Mouse (Mus musculus) MEL (cell line): ENCODE measurements at regions not wholly inside any gene's neighbourhood (a gene's known extent, or its start where the extent isn't known, plus 50 kb on each side); places are given as distances from the start of the nearest gene placed in this dataset.
A peak's percentile ranks its signal among the peaks of the same experiment; 100 is the strongest.

Source experiments
- DNase-seq: peaks from one replicate; pipeline ENCODE4 v3.0.0; 2011; ENCODE audit warnings: low read depth, low spot score
- H3K27ac ChIP-seq: 2 replicates; pipeline ENCODE4 v1.5.1; 2012; ENCODE audit warnings: low read depth, mild to moderate bottlenecking, control low read depth, low read length, moderate library complexity; ENCODE audit not compliant: control insufficient read depth
- H3K27me3 ChIP-seq, 2 experiments: fragments of 150-350 bp in 1 of 2; sonication (generic) in 1 of 2; 2 replicates each; pipeline ENCODE4 v1.6.1; 2012; ENCODE audit warnings: low read length in 2 of 2, mild to moderate bottlenecking in 2 of 2, improper control_type of control experiment in 1 of 2, moderate library complexity in 1 of 2; ENCODE audit not compliant: insufficient read depth in 2 of 2, control insufficient read depth in 1 of 2
- H3K36me3 ChIP-seq, 2 experiments: 2 replicates each; pipeline ENCODE4 v1.6.1; 2012 to 2014; ENCODE audit warnings: low read length in 2 of 2, improper control_type of control experiment in 1 of 2, inconsistent platforms in 1 of 2, mild to moderate bottlenecking in 1 of 2; ENCODE audit not compliant: insufficient read depth in 2 of 2, control insufficient read depth in 1 of 2
- H3K4me1 ChIP-seq, 2 experiments: fragments of 150-350 bp in 1 of 2; sonication (generic) in 1 of 2; 2 replicates each; pipeline ENCODE4 v1.6.1; 2012; ENCODE audit warnings: low read length in 2 of 2, improper control_type of control experiment in 1 of 2, mild to moderate bottlenecking in 1 of 2; ENCODE audit not compliant: insufficient read depth in 2 of 2, control insufficient read depth in 1 of 2
- H3K4me3 ChIP-seq, 2 experiments: fragments of 150-350 bp in 1 of 2; sonication (generic) in 1 of 2; 2 replicates each; pipeline ENCODE4 v1.5.1; 2012; ENCODE audit warnings: low read depth in 2 of 2, low read length in 2 of 2, mild to moderate bottlenecking in 2 of 2, moderate library complexity in 2 of 2, control low read depth in 1 of 2, improper control_type of control experiment in 1 of 2; ENCODE audit not compliant: control insufficient read depth in 1 of 2, insufficient read depth in 1 of 2
- H3K79me2 ChIP-seq: 2 replicates; pipeline ENCODE4 v1.6.1; 2012; ENCODE audit warnings: mild to moderate bottlenecking, low read length, moderate library complexity; ENCODE audit not compliant: control insufficient read depth, poor library complexity, insufficient read depth
- H3K9ac ChIP-seq: 2 replicates; pipeline ENCODE4 v1.6.1; 2012; ENCODE audit warnings: low read depth, mild to moderate bottlenecking, control low read depth, low read length, moderate library complexity; ENCODE audit not compliant: control insufficient read depth, poor library complexity, severe bottlenecking
- H3K9me3 ChIP-seq: fragments of 150-350 bp; sonication (generic); replicated peaks from 2 replicates; pipeline ENCODE4 v1.6.1; 2012; ENCODE audit warnings: mild to moderate bottlenecking, low read length, improper control_type of control experiment, moderate library complexity; ENCODE audit not compliant: insufficient read depth
- CHD2 ChIP-seq: IDR thresholded peaks from 2 replicates; pipeline ENCODE4 v1.6.1; 2011; ENCODE audit warnings: low read length, improper control_type of control experiment
- CTCF ChIP-seq, 3 experiments: IDR thresholded peaks in 2 of 3; conservative IDR thresholded peaks in 1 of 3; 2 replicates each; pipeline ENCODE4 v1.5.1; 2011 to 2012; ENCODE audit warnings: low read length in 3 of 3, low read depth in 2 of 3, mild to moderate bottlenecking in 2 of 3, improper control_type of control experiment in 1 of 3, inconsistent platforms in 1 of 3, mixed read lengths in 1 of 3, moderate library complexity in 1 of 3; ENCODE audit not compliant: control insufficient read depth in 1 of 3, insufficient read depth in 1 of 3, poor library complexity in 1 of 3, severe bottlenecking in 1 of 3
- E2F4 ChIP-seq: IDR thresholded peaks from 2 replicates; pipeline ENCODE4 v1.6.1; 2011; ENCODE audit warnings: low read depth, low read length, improper control_type of control experiment, borderline replicate concordance
- EP300 ChIP-seq, 2 experiments: IDR thresholded peaks; 2 replicates each; pipeline ENCODE4 v1.6.1; 2011; ENCODE audit warnings: improper control_type of control experiment in 2 of 2, low read length in 2 of 2, low read depth in 1 of 2, mild to moderate bottlenecking in 1 of 2
- ETS1 ChIP-seq: IDR thresholded peaks from 2 replicates; pipeline ENCODE4 v1.6.1; 2012; ENCODE audit warnings: low read depth, mild to moderate bottlenecking, inconsistent platforms, low read length, improper control_type of control experiment, moderate library complexity
- JUND ChIP-seq: IDR thresholded peaks from 2 replicates; pipeline ENCODE4 v1.6.1; 2011; ENCODE audit warnings: low read depth, mild to moderate bottlenecking, improper control_type of control experiment, low read length
- KAT2A ChIP-seq: conservative IDR thresholded peaks from 2 replicates; pipeline ENCODE4 v1.6.1; 2012; ENCODE audit warnings: low read depth, low read length, improper control_type of control experiment, inconsistent platforms
- MAZ ChIP-seq: IDR thresholded peaks from 2 replicates; pipeline ENCODE4 v1.6.1; 2012; ENCODE audit warnings: low read depth, mild to moderate bottlenecking, inconsistent platforms, low read length, improper control_type of control experiment
- MEF2A ChIP-seq: IDR thresholded peaks from 2 replicates; pipeline ENCODE4 v1.6.1; 2014; ENCODE audit warnings: low read depth, mild to moderate bottlenecking, inconsistent platforms, low read length, improper control_type of control experiment; ENCODE audit not compliant: poor library complexity, insufficient replicate concordance, severe bottlenecking; ENCODE audit errors: extremely low read depth
- MXI1 ChIP-seq: IDR thresholded peaks from 2 replicates; pipeline ENCODE4 v1.6.1; 2011; ENCODE audit warnings: mild to moderate bottlenecking, low read depth, low read length, improper control_type of control experiment
- MYB ChIP-seq: IDR thresholded peaks from 2 replicates; pipeline ENCODE4 v1.6.1; 2011; ENCODE audit warnings: mild to moderate bottlenecking, low read depth, low read length, improper control_type of control experiment
- NELFE ChIP-seq: IDR thresholded peaks from 2 replicates; pipeline ENCODE4 v1.6.1; 2011; ENCODE audit warnings: low read depth, low read length, improper control_type of control experiment
- POLR2A ChIP-seq, 2 experiments: IDR thresholded peaks; 2 replicates each; pipeline ENCODE4 v1.6.1; 2011 to 2012; ENCODE audit warnings: low read length in 2 of 2, mild to moderate bottlenecking in 2 of 2, control low read depth in 1 of 2, improper control_type of control experiment in 1 of 2, low read depth in 1 of 2, moderate library complexity in 1 of 2; ENCODE audit not compliant: control insufficient read depth in 1 of 2, insufficient read depth in 1 of 2, poor library complexity in 1 of 2
- POLR2AphosphoS5 ChIP-seq: IDR thresholded peaks from 2 replicates; pipeline ENCODE4 v1.6.1; 2012; ENCODE audit warnings: low read depth, borderline replicate concordance, mild to moderate bottlenecking, inconsistent platforms, low read length, moderate library complexity, mixed read lengths
- RAD21 ChIP-seq: IDR thresholded peaks from 2 replicates; pipeline ENCODE4 v1.6.1; 2011; ENCODE audit warnings: mild to moderate bottlenecking, low read depth, low read length, improper control_type of control experiment
- SMC3 ChIP-seq: IDR thresholded peaks from 2 replicates; pipeline ENCODE4 v1.6.1; 2011; ENCODE audit warnings: low read depth, low read length, improper control_type of control experiment
- TBP ChIP-seq: IDR thresholded peaks from 2 replicates; pipeline ENCODE4 v1.8.0; 2011; ENCODE audit warnings: low read depth, low read length, improper control_type of control experiment
- USF1 ChIP-seq: IDR thresholded peaks from 2 replicates; pipeline ENCODE4 v1.6.1; 2014; ENCODE audit warnings: low read depth, mild to moderate bottlenecking, inconsistent platforms, low read length, improper control_type of control experiment, moderate library complexity
- ZC3H11A ChIP-seq: IDR thresholded peaks from 2 replicates; pipeline ENCODE4 v1.6.1; 2012; ENCODE audit warnings: low read depth, mild to moderate bottlenecking, inconsistent platforms, low read length, improper control_type of control experiment
- ZKSCAN1 ChIP-seq: IDR thresholded peaks from 2 replicates; pipeline ENCODE4 v1.6.1; 2012; ENCODE audit warnings: low read depth, mild to moderate bottlenecking, inconsistent platforms, low read length, improper control_type of control experiment, moderate library complexity
- ZNF384 ChIP-seq: IDR thresholded peaks from 2 replicates; pipeline ENCODE4 v1.6.1; 2012; ENCODE audit warnings: low read depth, mild to moderate bottlenecking, inconsistent platforms, low read length, improper control_type of control experiment

GRCm38 (mm10) chr1:193673236-193673830 is 303.2 kb upstream of the Camk1g start:
- TF ChIP-seq RAD21, result peak; percentile 72
- TF ChIP-seq CHD2, result no peak
- TF ChIP-seq ZC3H11A, result peak; percentile 41
- TF ChIP-seq KAT2A, result no peak
- peak; percentile 63 for TF ChIP-seq SMC3
- TF ChIP-seq CTCF (IDR thresholded peaks at IDR 0.05 in 2 of 3, conservative IDR thresholded peaks at IDR 0.05 in 1 of 3; ENCODE audit: control insufficient read depth in 1 of 3, insufficient read depth in 1 of 3, low read depth in 2 of 3, low read length in 3 of 3, poor library complexity in 1 of 3, severe bottlenecking in 1 of 3), result peak; percentile 59 to 77 (median 63)
- no peak overlapping the region for H3K4me3 ChIP-seq
- peaks cover 22% of the 10 kb centered on the region in 2 experiments for H3K4me1 ChIP-seq
- H3K79me2 ChIP-seq, result no peaks in the 10 kb centered on the region
- H3K9ac ChIP-seq, result no peak overlapping the region
- peaks cover 0 to 24% of the 10 kb centered on the region in 2 experiments; a peak in 2 of 4 replicates for H3K36me3 ChIP-seq
- H3K9me3 ChIP-seq, result no peaks in the 10 kb centered on the region
- 0 out of 4 replicates have a peak, but pooled peaks cover 0 to 2% of the 10 kb centered on the region in 2 experiments for H3K27me3 ChIP-seq
- no peak overlapping the region for H3K27ac ChIP-seq
- DNase-seq, result peak; percentile 69

- no peaks in the 10 kb centered on the region for H3K9me3 ChIP-seq
- H3K36me3 ChIP-seq, result peaks cover 0 to 30% of the 10 kb centered on the region in 2 experiments; a peak in 2 of 4 replicates
- TF ChIP-seq NELFE (no peak), EP300 (IDR thresholded peaks at IDR 0.05; ENCODE audit: low read depth in 1 of 2, low read length in 2 of 2) (no peak), E2F4 (no peak), ZKSCAN1 (no peak), MEF2A (no peak), TBP (no peak), MXI1 (no peak), ETS1 (no peak), JUND (no peak), MAZ (no peak), USF1 (no peak), ZNF384 (no peak), POLR2AphosphoS5 (no peak), MYB (no peak), SMC3 (no peak), POLR2A (IDR thresholded peaks at IDR 0.05; ENCODE audit: control insufficient read depth in 1 of 2, insufficient read depth in 1 of 2, low read depth in 1 of 2, low read length in 2 of 2, poor library complexity in 1 of 2) (no peak)
- no peak overlapping the region for H3K9ac ChIP-seq
- no peak for DNase-seq
- H3K79me2 ChIP-seq, result no peaks in the 10 kb centered on the region
- H3K27me3 ChIP-seq, result 0 out of 4 replicates have a peak, but pooled peaks cover 0 to 2% of the 10 kb centered on the region in 2 experiments
- H3K4me1 ChIP-seq, result peaks cover 27 to 28% of the 10 kb centered on the region in 2 experiments
- H3K4me3 ChIP-seq, result no peak overlapping the region
- H3K27ac ChIP-seq, result no peak overlapping the region
These were observed 302.6 kb upstream of the Camk1g start for GRCm38 (mm10) chr1:193672681-193673080.
